Mouse (Mus musculus): ENCODE measurements around the gene Fam53a.

The Fam53a gene

GRCm38 (mm10) chr5:33632526-33632925 is 3.1 kb upstream of the Fam53a start:
- no peak for DNase-seq (ENCODE audit: low read depth, low spot score)

GRCm38 (mm10) chr5:33630615-33631014 is 1.2 kb upstream of the Fam53a start:
- peak; percentile 18 for DNase-seq (ENCODE audit: low read depth, low spot score)

- DNase-seq (ENCODE audit: low read depth, low spot score): peak; percentile 70
These were observed 626 bp upstream of the Fam53a start for GRCm38 (mm10) chr5:33630061-33630460.

GRCm38 (mm10) chr5:33628820-33629300 is 575 bp downstream of the Fam53a start:
- peak; percentile 76 for DNase-seq (ENCODE audit: low read depth, low spot score)

- peak; percentile 25 for DNase-seq (ENCODE audit: low read depth, low spot score)
These were observed 1.5 kb downstream of the Fam53a start for GRCm38 (mm10) chr5:33627968-33628367.

- no peak for DNase-seq (ENCODE audit: low read depth, low spot score)
These were observed 5.7 kb downstream of the Fam53a start for GRCm38 (mm10) chr5:33623766-33624165.

- DNase-seq (ENCODE audit: low read depth, low spot score): no peak
These were observed 6.8 kb downstream of the Fam53a start for GRCm38 (mm10) chr5:33622671-33623070.

- no peak for DNase-seq (ENCODE audit: low read depth, low spot score)
These were observed 15.0 kb downstream of the Fam53a start for GRCm38 (mm10) chr5:33614391-33614790.

GRCm38 (mm10) chr5:33611795-33612194 is 17.6 kb downstream of the Fam53a start:
- DNase-seq (ENCODE audit: low read depth, low spot score): no peak

GRCm38 (mm10) chr5:33609226-33609625 is 20.2 kb downstream of the Fam53a start:
- DNase-seq (ENCODE audit: low read depth, low spot score): no peak

- no peak for DNase-seq (ENCODE audit: low read depth, low spot score)
These were observed 22.0 kb downstream of the Fam53a start for GRCm38 (mm10) chr5:33607434-33607833.

GRCm38 (mm10) chr5:33606631-33607030 is 22.8 kb downstream of the Fam53a start:
- no peak for DNase-seq (ENCODE audit: low read depth, low spot score)

GRCm38 (mm10) chr5:33605314-33605713 is 24.1 kb downstream of the Fam53a start:
- no peak for DNase-seq (ENCODE audit: low read depth, low spot score)

GRCm38 (mm10) chr5:33593620-33594019 is 35.8 kb downstream of the Fam53a start:
- DNase-seq (ENCODE audit: low read depth, low spot score): peak; percentile 43

GRCm38 (mm10) chr5:33589221-33589888 is 40.1 kb downstream of the Fam53a start:
- peak; percentile 86 for DNase-seq (ENCODE audit: low read depth, low spot score)

GRCm38 (mm10) chr5:33588066-33588465 is 41.4 kb downstream of the Fam53a start:
- DNase-seq (ENCODE audit: low read depth, low spot score): no peak

- no peak for DNase-seq (ENCODE audit: low read depth, low spot score)
These were observed 41.9 kb downstream of the Fam53a start for GRCm38 (mm10) chr5:33587498-33588058.

GRCm38 (mm10) chr5:33580336-33580735 is 49.1 kb downstream of the Fam53a start:
- no peak for DNase-seq (ENCODE audit: low read depth, low spot score)

GRCm38 (mm10) chr5:33574207-33574606 is 55.2 kb downstream of the Fam53a start:
- DNase-seq (ENCODE audit: low read depth, low spot score): no peak

- DNase-seq (ENCODE audit: low read depth, low spot score): no peak
These were observed 63.5 kb downstream of the Fam53a start for GRCm38 (mm10) chr5:33565886-33566285.

- DNase-seq (ENCODE audit: low read depth, low spot score): no peak
These were observed 73.0 kb downstream of the Fam53a start for GRCm38 (mm10) chr5:33556277-33556995.

All from CD4-positive, CD25-positive, alpha-beta regulatory T cell, adult 2 months (primary cell).